Mouse (Mus musculus): ENCODE data around the gene Gls2. TPM values are rescaled to one million over a fixed set of nuclear protein-coding genes. Genes with fewer than 3 reads are reported as not detected.

The Gls2 gene
- polyA plus RNA-seq, 1 experiment, result 3.2 TPM

GRCm38 (mm10) chr10:128247020-128247732 is 52.9 kb downstream of the Gls2 start:
- 87% methylated on average over 17 of the region's 17 CpGs for WGBS
- H3K4me3 ChIP-seq (replicated peaks; ENCODE audit: control insufficient read depth, low read depth, low read length), result no peak overlapping the region
- H3K27ac ChIP-seq (ENCODE audit: control insufficient read depth, insufficient read depth, low read depth, low read length, poor library complexity), result no peak overlapping the region
- TF ChIP-seq CTCF (IDR thresholded peaks at IDR 0.05; ENCODE audit: control insufficient read depth, insufficient read depth, low read length) (no peak), POLR2A (IDR thresholded peaks at IDR 0.05; ENCODE audit: borderline replicate concordance, control insufficient read depth, low read depth, low read length) (no peak)
- H3K4me1 ChIP-seq (ENCODE audit: control insufficient read depth, insufficient read depth, low read length), result no peaks in the 10 kb centered on the region

- no peaks in the 10 kb centered on the region for H3K4me1 ChIP-seq (ENCODE audit: control insufficient read depth, insufficient read depth, low read length)
- H3K27ac ChIP-seq (ENCODE audit: control insufficient read depth, insufficient read depth, low read depth, low read length, poor library complexity), result no peak overlapping the region; the same call in 1 of the 2 replicates
- H3K4me3 ChIP-seq (replicated peaks; ENCODE audit: control insufficient read depth, low read depth, low read length), result no peak overlapping the region
- 83% methylated on average over 13 of the region's 13 CpGs for WGBS
- TF ChIP-seq POLR2A (IDR thresholded peaks at IDR 0.05; ENCODE audit: borderline replicate concordance, control insufficient read depth, low read depth, low read length) (no peak), CTCF (IDR thresholded peaks at IDR 0.05; ENCODE audit: control insufficient read depth, insufficient read depth, low read length) (no peak)
Measured at GRCm38 (mm10) chr10:128250565-128250964, 56.3 kb downstream of the Gls2 start.

GRCm38 (mm10) chr10:128253677-128254255 is 59.5 kb downstream of the Gls2 start, which contains the start of gene Apon:
TSS of gene Apon (plus strand) at chr10:128254096.
- no peaks in the 10 kb centered on the region for H3K4me1 ChIP-seq (ENCODE audit: control insufficient read depth, insufficient read depth, low read length)
- H3K4me3 ChIP-seq (replicated peaks; ENCODE audit: control insufficient read depth, low read depth, low read length), result no peak within 1 kb of the TSS
- no peak within 1 kb of the TSS for H3K27ac ChIP-seq (ENCODE audit: control insufficient read depth, insufficient read depth, low read depth, low read length, poor library complexity)
- no peak for TF ChIP-seq CTCF (IDR thresholded peaks at IDR 0.05; ENCODE audit: control insufficient read depth, insufficient read depth, low read length)
- TF ChIP-seq POLR2A (IDR thresholded peaks at IDR 0.05; ENCODE audit: borderline replicate concordance, control insufficient read depth, low read depth, low read length), result no peak
- WGBS, result 84% methylated on average over 4 of the region's 4 CpGs

GRCm38 (mm10) chr10:128255925-128256324 is 61.7 kb downstream of the Gls2 start:
- H3K27ac ChIP-seq (ENCODE audit: control insufficient read depth, insufficient read depth, low read depth, low read length, poor library complexity), result no peak overlapping the region
- WGBS, result 83% methylated on average over 8 of the region's 8 CpGs
- peaks cover 2% of the 10 kb centered on the region for H3K4me1 ChIP-seq (ENCODE audit: control insufficient read depth, insufficient read depth, low read length)
- H3K4me3 ChIP-seq (replicated peaks; ENCODE audit: control insufficient read depth, low read depth, low read length), result no peak overlapping the region
- TF ChIP-seq POLR2A (IDR thresholded peaks at IDR 0.05; ENCODE audit: borderline replicate concordance, control insufficient read depth, low read depth, low read length) (no peak), CTCF (IDR thresholded peaks at IDR 0.05; ENCODE audit: control insufficient read depth, insufficient read depth, low read length) (no peak)

GRCm38 (mm10) chr10:128256328-128256727 is 62.1 kb downstream of the Gls2 start:
- Histone ChIP-seq H3K27ac (ENCODE audit: control insufficient read depth, insufficient read depth, low read depth, low read length, poor library complexity) (no peak overlapping the region), H3K4me3 (replicated peaks; ENCODE audit: control insufficient read depth, low read depth, low read length) (no peak overlapping the region), H3K4me1 (ENCODE audit: control insufficient read depth, insufficient read depth, low read length) (peaks cover 2% of the 10 kb centered on the region)
- 82% methylated on average over 8 of the region's 8 CpGs for WGBS
- TF ChIP-seq CTCF (IDR thresholded peaks at IDR 0.05; ENCODE audit: control insufficient read depth, insufficient read depth, low read length), result no peak
- no peak for TF ChIP-seq POLR2A (IDR thresholded peaks at IDR 0.05; ENCODE audit: borderline replicate concordance, control insufficient read depth, low read depth, low read length)

GRCm38 (mm10) chr10:128258953-128259352 is 64.7 kb downstream of the Gls2 start:
- Histone ChIP-seq H3K4me3 (replicated peaks; ENCODE audit: control insufficient read depth, low read depth, low read length) (no peak overlapping the region), H3K27ac (ENCODE audit: control insufficient read depth, insufficient read depth, low read depth, low read length, poor library complexity) (peak overlapping the region; percentile 71; the same call in 1 of the 2 replicates), H3K4me1 (ENCODE audit: control insufficient read depth, insufficient read depth, low read length) (peaks cover 2% of the 10 kb centered on the region)
- no peak for TF ChIP-seq POLR2A (IDR thresholded peaks at IDR 0.05; ENCODE audit: borderline replicate concordance, control insufficient read depth, low read depth, low read length)
- no peak for TF ChIP-seq CTCF (IDR thresholded peaks at IDR 0.05; ENCODE audit: control insufficient read depth, insufficient read depth, low read length)
- WGBS, result 10% methylated on average over 4 of the region's 4 CpGs

Other genes with a start within 250 kb of the Gls2 start
- 0.90 and 1.4 TPM in 2 replicates for gene Hsd17b6, start 186.8 kb upstream of the Gls2 start, polyA plus RNA-seq (2011; ENCODE audit: insufficient read depth, insufficient read length, low replicate concordance, missing spikeins)
- gene Prim1, start 179.3 kb upstream of the Gls2 start, polyA plus RNA-seq (2011; ENCODE audit: insufficient read depth, insufficient read length, low replicate concordance, missing spikeins), result 57.7 and 89.8 TPM in 2 replicates
- gene Naca, start 158.9 kb upstream of the Gls2 start, polyA plus RNA-seq (2011; ENCODE audit: insufficient read depth, insufficient read length, low replicate concordance, missing spikeins), result 429 and 585 TPM in 2 replicates
- gene Ptges3, start 135.5 kb upstream of the Gls2 start, polyA plus RNA-seq (2011; ENCODE audit: insufficient read depth, insufficient read length, low replicate concordance, missing spikeins), result 102 and 168 TPM in 2 replicates
- 369 and 567 TPM in 2 replicates for gene Atp5b, start 111.2 kb upstream of the Gls2 start, polyA plus RNA-seq (2011; ENCODE audit: insufficient read depth, insufficient read length, low replicate concordance, missing spikeins)
- 31.8 and 64.0 TPM in 2 replicates for gene Baz2a, start 102.9 kb upstream of the Gls2 start, polyA plus RNA-seq (2011; ENCODE audit: insufficient read depth, insufficient read length, low replicate concordance, missing spikeins)
- 5.9 and 16.2 TPM in 2 replicates for gene Rbms2, start 14.2 kb upstream of the Gls2 start, polyA plus RNA-seq (2011; ENCODE audit: insufficient read depth, insufficient read length, low replicate concordance, missing spikeins)
- gene Spryd4, start 17.4 kb downstream of the Gls2 start, polyA plus RNA-seq (2011; ENCODE audit: insufficient read depth, insufficient read length, low replicate concordance, missing spikeins), result 5.1 and 5.3 TPM in 2 replicates
- not detected in 2 replicates for gene Mip, start 31.4 kb downstream of the Gls2 start, polyA plus RNA-seq (2011; ENCODE audit: insufficient read depth, insufficient read length, low replicate concordance, missing spikeins)
- 45.9 and 61.1 TPM in 2 replicates for gene Timeless, start 37.6 kb downstream of the Gls2 start, polyA plus RNA-seq (2011; ENCODE audit: insufficient read depth, insufficient read length, low replicate concordance, missing spikeins)
- gene Apon, start 59.6 kb downstream of the Gls2 start, polyA plus RNA-seq (2011; ENCODE audit: insufficient read depth, insufficient read length, low replicate concordance, missing spikeins), result 3.2 and 4.4 TPM in 2 replicates
- 2.6 and 4.0 TPM in 2 replicates for gene Apof, start 74.2 kb downstream of the Gls2 start, polyA plus RNA-seq (2011; ENCODE audit: insufficient read depth, insufficient read length, low replicate concordance, missing spikeins)
- 32.7 and 54.1 TPM in 2 replicates for gene Stat2, start 76.1 kb downstream of the Gls2 start, polyA plus RNA-seq (2011; ENCODE audit: insufficient read depth, insufficient read length, low replicate concordance, missing spikeins)
- gene Il23a, start 104.3 kb downstream of the Gls2 start, polyA plus RNA-seq (2011; ENCODE audit: insufficient read depth, insufficient read length, low replicate concordance, missing spikeins), result 1.5 and 2.1 TPM in 2 replicates
- 20.1 and 32.1 TPM in 2 replicates for gene Pan2, start 108.9 kb downstream of the Gls2 start, polyA plus RNA-seq (2011; ENCODE audit: insufficient read depth, insufficient read length, low replicate concordance, missing spikeins)
- 31.1 and 52.5 TPM in 2 replicates for gene Cnpy2, start 128.0 kb downstream of the Gls2 start, polyA plus RNA-seq (2011; ENCODE audit: insufficient read depth, insufficient read length, low replicate concordance, missing spikeins)
- gene Cs, start 143.3 kb downstream of the Gls2 start, polyA plus RNA-seq (2011; ENCODE audit: insufficient read depth, insufficient read length, low replicate concordance, missing spikeins), result 61.9 and 64.4 TPM in 2 replicates
- gene Coq10a, start 174.5 kb downstream of the Gls2 start, polyA plus RNA-seq (2011; ENCODE audit: insufficient read depth, insufficient read length, low replicate concordance, missing spikeins), result 10.7 and 22.9 TPM in 2 replicates
- 14.5 and 17.1 TPM in 2 replicates for gene Ankrd52, start 182.7 kb downstream of the Gls2 start, polyA plus RNA-seq (2011; ENCODE audit: insufficient read depth, insufficient read length, low replicate concordance, missing spikeins)
- gene Slc39a5, start 206.8 kb downstream of the Gls2 start, polyA plus RNA-seq (2011; ENCODE audit: insufficient read depth, insufficient read length, low replicate concordance, missing spikeins), result not detected in 2 replicates
- gene Nabp2, start 217.0 kb downstream of the Gls2 start, polyA plus RNA-seq (2011; ENCODE audit: insufficient read depth, insufficient read length, low replicate concordance, missing spikeins), result 26.4 and 40.0 TPM in 2 replicates
- gene Rnf41, start 217.2 kb downstream of the Gls2 start, polyA plus RNA-seq (2011; ENCODE audit: insufficient read depth, insufficient read length, low replicate concordance, missing spikeins), result 8.5 and 17.3 TPM in 2 replicates

Measured in bone marrow, adult 2 months (tissue).